Mouse (Mus musculus): ENCODE measurements around the gene Matn1.
A peak's percentile ranks its signal among the peaks of the same experiment; 100 is the strongest.

Matn1 gene

GRCm38 (mm10) chr4:130944112-130944511 lies at the start of gene Matn1:
TSS of gene Matn1 (plus strand) at chr4:130944385.
- DNase-seq (ENCODE audit: low spot score in 2 of 2) = no peak

DNA sequence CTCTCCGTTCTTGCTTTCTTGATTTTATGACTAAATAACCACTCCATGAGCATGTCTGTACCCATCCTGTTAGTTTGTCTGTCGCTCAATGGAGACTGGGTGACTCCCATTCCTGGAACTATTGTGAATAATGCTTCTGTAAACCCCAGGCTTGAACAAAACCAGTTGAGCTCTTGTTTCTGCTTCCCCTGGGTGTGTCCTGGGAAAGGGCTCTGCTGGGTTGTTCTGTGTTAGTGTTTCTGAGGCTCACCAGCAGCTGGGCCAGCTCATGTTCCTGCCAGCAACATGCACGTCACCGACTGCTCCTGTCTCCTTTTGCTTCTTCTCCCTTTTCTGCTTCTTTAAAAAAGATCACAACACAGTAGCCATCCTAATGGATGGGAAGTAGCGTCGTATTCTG lies 48.5 kb upstream of the Matn1 start:
- no peak for DNase-seq (ENCODE audit: low spot score in 2 of 2)

DNA sequence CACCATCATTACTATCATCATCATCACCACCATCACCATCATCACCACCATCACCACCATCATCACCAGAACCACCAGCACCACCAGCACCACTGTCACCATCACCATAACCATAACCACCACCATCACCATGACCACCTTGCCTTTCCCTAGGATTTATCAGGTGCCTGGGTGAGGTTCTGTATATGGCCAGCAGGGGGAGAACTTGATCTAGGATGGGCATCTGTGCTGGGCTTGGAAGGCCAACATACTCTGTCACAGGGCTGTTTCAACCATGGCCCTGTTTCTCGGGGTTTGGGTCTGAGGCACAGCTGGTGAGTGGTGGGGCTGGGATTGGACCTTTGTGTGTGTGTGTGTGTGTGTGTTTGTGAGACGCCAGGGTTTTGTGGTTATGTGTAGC lies 47.8 kb upstream of the Matn1 start:
- no peak for DNase-seq (ENCODE audit: low spot score in 2 of 2)

GRCm38 (mm10) chr4:130899383-130899781 lies 44.8 kb upstream of the Matn1 start:
- DNase-seq (ENCODE audit: low spot score in 2 of 2) = no peak

GRCm38 (mm10) chr4:130899782-130900427 lies 44.3 kb upstream of the Matn1 start:
- DNase-seq (ENCODE audit: low spot score in 2 of 2) = no peak

GRCm38 (mm10) chr4:130900746-130901145 lies 43.4 kb upstream of the Matn1 start:
- no peak for DNase-seq (ENCODE audit: low spot score in 2 of 2)

DNA sequence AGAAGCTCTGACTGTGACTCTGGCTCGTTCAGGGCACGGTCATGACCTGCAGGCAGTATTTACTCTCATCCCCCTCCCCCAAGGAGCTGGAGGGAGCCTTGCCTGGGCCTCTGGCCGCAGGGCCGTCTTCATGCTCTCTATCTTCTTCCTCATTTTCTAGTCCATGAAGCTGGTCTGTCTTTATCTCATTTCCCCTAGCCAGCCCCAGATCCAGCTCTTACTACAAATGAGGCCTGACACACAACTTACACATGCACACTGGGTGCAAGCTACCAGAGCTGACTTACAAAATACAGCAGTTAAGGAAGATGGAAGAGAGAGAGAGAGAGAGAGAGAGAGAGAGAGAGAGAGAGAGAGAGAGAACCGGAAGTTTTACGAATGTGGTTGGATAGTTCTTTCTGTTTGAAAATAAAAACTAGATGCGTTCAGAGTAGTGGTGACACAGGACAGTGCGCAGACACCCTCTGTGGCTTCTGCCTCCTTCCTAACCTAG lies 41.9 kb upstream of the Matn1 start:
- no peak for DNase-seq (ENCODE audit: low spot score in 2 of 2)

DNA sequence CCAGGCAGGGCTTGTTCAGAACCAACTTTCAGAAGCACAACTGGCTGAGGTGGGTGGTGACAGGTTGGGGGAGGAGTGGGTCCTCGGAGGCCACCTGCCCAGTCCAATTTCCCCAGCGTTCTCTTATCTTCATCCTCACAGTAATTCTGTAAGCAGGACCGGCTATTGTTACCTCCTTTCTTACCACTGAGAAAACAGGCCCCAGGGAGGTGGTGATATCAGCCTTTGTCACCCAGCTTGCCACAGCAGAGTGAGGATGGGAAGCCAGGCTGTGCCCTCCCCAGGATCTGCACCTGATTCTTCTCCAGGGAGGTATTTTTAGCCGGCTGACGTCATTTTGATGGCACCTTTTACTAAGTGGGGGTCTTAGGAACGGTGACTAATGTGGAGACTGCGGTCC lies 39.2 kb upstream of the Matn1 start:
- DNase-seq (ENCODE audit: low spot score in 2 of 2) = no peak

- no peak for DNase-seq (ENCODE audit: low spot score in 2 of 2)
Observed at GRCm38 (mm10) chr4:130905882-130906281, 38.3 kb upstream of the Matn1 start.

DNA sequence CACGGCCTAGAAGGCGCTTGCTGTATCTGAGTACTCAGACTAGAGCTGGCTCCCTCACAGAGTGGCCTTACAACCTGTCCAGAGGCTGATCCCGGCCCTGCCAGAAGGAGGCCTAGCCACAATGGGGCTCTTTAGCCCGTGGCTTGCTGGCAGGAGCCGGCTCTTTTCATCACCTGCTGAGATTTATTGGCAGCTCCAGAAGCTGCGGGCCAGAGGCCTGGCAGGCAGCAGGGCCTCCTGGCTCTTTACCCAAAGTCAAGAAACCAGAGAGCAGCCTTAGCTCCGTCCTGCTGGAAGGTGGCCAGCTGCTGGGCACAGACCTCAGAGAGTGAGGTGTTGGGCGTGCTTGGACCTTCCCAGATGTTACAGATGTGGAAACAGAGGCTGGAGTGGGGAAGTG lies 37.9 kb upstream of the Matn1 start:
- no peak for DNase-seq (ENCODE audit: low spot score in 2 of 2)

DNA sequence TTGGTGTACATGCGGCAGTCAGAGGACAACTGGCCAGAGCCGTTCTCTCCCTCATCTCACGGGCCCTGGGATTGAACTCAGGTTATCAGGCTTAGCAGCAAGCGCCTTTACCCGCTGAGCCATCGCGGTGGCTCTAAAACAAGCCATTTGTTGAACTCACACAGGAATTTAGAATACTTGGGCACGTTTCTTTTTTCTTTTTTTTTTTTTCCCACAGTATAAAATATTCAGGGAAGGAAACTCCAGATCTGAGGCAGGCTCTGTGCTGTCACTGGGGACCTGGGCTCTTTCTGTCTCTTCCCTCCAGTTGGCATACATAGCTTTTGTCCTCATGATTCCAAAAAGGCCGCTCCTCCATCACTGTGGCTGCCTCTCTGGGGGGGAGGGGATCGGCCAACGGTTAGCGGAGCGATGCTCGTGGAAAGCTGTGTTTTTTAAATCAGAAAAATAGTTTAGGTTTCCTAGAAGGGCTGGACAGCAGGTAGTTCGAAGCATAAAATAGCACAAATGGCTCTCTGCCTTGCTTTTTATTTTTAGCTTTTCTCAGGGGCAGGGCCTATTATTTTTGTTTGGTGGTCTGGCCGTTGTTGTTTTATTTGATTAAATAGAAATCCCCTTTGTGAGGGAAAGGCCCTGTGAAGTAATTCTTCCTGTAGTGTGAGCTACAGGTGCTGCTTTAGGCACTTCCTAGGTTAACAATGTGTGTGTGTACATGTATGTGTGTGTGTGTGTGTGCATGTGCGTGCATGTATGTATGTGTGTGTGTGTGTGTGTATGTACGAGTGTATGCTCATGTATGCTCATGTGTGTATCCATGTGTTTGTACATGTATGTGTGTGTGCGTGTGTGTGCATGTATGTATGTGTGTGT lies 36.8 kb upstream of the Matn1 start:
- no peak for DNase-seq (ENCODE audit: low spot score in 2 of 2)

DNA sequence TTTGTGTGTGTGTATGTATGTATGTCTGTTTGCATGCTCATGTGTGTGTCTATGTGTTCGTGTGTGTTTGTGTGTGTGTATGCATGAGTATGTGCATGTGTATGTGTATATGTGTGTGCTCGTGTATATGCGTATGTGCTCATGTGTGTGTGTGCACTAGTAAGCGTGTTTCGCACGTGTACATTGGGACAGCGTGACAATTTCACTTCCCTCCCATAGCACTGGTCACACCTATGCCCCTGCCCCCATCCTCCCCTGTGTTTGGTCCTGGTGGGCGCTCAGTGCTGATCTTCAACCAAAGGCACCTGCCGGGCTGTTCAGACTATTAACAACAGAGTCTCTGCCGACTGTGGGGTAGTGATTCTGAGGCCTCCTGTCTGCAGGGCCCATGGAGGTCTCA lies 36.1 kb upstream of the Matn1 start:
- DNase-seq (ENCODE audit: low spot score in 2 of 2) = no peak

DNA sequence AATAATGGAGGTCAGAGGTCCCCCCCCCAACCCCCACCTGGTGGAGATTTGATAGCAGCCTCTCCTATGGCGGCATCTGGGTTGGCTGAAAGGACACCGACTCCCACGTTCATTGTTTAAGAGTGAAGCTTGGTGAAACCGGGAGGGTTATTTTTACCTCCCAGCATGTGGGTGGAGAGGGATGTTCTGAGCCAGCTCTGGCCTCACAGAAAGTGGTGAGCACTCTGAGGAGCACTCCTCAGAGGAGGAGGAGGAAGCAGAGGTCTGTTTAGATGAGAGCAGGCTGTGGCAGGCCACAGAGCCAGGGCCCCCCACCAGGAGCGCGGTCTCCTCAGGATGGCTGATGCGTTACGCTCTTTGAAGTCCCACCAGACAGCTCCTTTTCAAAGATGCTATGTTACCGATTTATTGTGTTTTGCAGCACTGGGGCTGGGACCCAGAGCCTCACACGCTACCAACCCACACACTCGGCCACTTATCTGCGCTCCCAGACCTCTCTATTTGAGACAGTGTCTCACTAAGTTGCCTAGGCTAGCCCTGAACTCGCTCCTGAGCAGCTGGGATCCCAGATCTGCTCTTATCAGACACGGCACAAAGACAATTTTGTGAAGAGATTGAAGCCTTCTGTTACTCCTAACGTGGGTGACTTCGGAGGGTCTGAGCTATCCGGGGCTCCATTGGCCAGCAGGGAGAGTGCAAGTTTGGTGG lies 34.9 kb upstream of the Matn1 start:
- peak; percentile 52 to 78 for DNase-seq (ENCODE audit: low spot score in 2 of 2)

GRCm38 (mm10) chr4:130910666-130911065 lies 33.5 kb upstream of the Matn1 start:
- no peak for DNase-seq (ENCODE audit: low spot score in 2 of 2)

GRCm38 (mm10) chr4:130912626-130913025 lies 31.6 kb upstream of the Matn1 start:
- DNase-seq (ENCODE audit: low spot score in 2 of 2) = no peak

- DNase-seq (ENCODE audit: low spot score in 2 of 2) = no peak
Observed at GRCm38 (mm10) chr4:130913077-130913476, 31.1 kb upstream of the Matn1 start, which contains the start of gene Laptm5. TSS of gene Laptm5 (plus strand) at chr4:130913125.

GRCm38 (mm10) chr4:130913511-130913910 lies 30.7 kb upstream of the Matn1 start:
- DNase-seq (ENCODE audit: low spot score in 2 of 2) = no peak

- DNase-seq (ENCODE audit: low spot score in 2 of 2) = no peak
Observed at GRCm38 (mm10) chr4:130914011-130914410, 30.2 kb upstream of the Matn1 start.

- DNase-seq (ENCODE audit: low spot score in 2 of 2) = no peak
Observed at GRCm38 (mm10) chr4:130914527-130914926, 29.7 kb upstream of the Matn1 start.

GRCm38 (mm10) chr4:130915006-130915667 lies 29.0 kb upstream of the Matn1 start:
- DNase-seq (ENCODE audit: low spot score in 2 of 2) = no peak

GRCm38 (mm10) chr4:130915668-130916035 lies 28.5 kb upstream of the Matn1 start:
- no peak for DNase-seq (ENCODE audit: low spot score in 2 of 2)

DNA sequence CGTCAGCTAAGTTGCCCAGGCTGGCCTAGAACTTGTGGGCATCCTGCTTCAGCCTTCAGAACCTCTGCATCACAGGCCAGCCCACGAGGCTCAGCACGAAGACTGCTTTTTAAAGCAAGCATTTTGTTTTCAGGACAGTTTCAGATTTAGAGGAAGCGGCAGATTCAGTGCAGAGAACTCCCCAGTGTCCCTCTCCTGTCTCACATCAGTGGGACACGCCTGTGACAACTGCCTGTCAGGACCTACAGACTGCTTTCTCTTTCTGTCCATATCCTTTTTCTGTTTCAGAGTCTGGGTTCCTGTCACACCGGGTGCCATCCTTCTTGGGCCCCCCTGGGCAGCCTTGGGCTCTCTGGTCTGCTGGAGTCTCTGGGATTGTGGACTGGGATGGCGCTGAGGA lies 27.5 kb upstream of the Matn1 start:
- no peak for DNase-seq (ENCODE audit: low spot score in 2 of 2)
